ENCODE assay signal across 18 mouse cellular contexts in the genomic region with DNA sequence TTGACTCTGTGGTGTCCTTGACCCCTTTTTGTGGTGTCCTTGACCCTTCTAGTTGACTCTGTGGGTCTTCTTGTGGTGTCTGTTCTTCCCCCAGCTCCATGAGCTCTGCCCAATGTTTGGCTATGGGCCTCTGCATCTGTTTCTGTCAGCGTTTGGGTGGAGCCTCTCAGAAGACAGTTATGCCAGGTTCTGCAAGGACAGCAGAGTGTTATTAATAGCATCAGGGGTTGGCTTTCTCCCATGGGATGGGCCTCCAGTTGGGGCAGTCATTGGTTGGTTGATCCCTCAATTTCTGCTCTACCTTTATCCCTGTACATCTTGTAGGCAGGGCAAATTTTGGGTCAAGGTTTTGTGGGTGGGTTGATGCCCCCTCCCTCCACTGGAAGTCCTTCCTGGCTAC.
"Had no signal": no experiment of that assay in that cellular context is flagged by ENCODE, and none has a peak within 500 bp of the region (broad histone marks: within the 10 kb centered on the region; RNA-seq: fewer than 3 reads in every experiment).

No protein-coding gene starts in this region.

- H3K4me3 ChIP-seq: midbrain, embryonic 10.5 days; midbrain, embryonic 12.5 days; myocyte; neural tube, embryonic 13.5 days; neural tube, embryonic 15.5 days had no signal

- ATAC-seq: midbrain, embryonic 16.5 days had no signal

- H3K27ac ChIP-seq: midbrain, embryonic 10.5 days; midbrain, embryonic 12.5 days; neural tube, embryonic 13.5 days; neural tube, embryonic 15.5 days had no signal

- H3K9me3 ChIP-seq: midbrain, embryonic 10.5 days; midbrain, embryonic 12.5 days; neural tube, embryonic 13.5 days; neural tube, embryonic 15.5 days had no signal

- DNase-seq: lung, embryonic 14.5 days; lung, postnatal 10 days; lung, postnatal 4 days; midbrain, embryonic 14.5 days; retina, postnatal 1 day; right cerebral cortex, adult 18-20 months; right cerebral cortex, postnatal 25 days; right cerebral cortex, postnatal 4 days; spleen, adult 18-20 months; thymus, adult 18-20 months; thymus, postnatal 14 days; thymus, postnatal 36 days had no signal

- H3K36me3 ChIP-seq: midbrain, embryonic 10.5 days; midbrain, embryonic 12.5 days; neural tube, embryonic 13.5 days; neural tube, embryonic 15.5 days had no signal

- H3K4me1 ChIP-seq: midbrain, embryonic 10.5 days; midbrain, embryonic 12.5 days had no signal

- H3K4me2 ChIP-seq: lung, embryonic 14.5 days; midbrain, embryonic 12.5 days; neural tube, embryonic 13.5 days; neural tube, embryonic 15.5 days had no signal

- H3K9ac ChIP-seq: lung, embryonic 14.5 days; midbrain, embryonic 12.5 days; neural tube, embryonic 13.5 days; neural tube, embryonic 15.5 days had no signal
